ENCODE assay signal across 7 mouse cellular contexts in genomic region chr19:8944062-8944461, GRCm38 (mm10). TPM values are rescaled to one million over a fixed set of nuclear protein-coding genes. Genes with fewer than 3 reads are reported as not detected.
DNase-seq lines count a peak whose midpoint lies in the region; ATAC-seq and TF ChIP-seq lines count a peak whose summit lies in the region.

No protein-coding gene starts in this region.

- no peak for TF ChIP-seq POLR2A in spleen, adult 2 months (IDR thresholded peaks at IDR 0.05; ENCODE audit: low read depth, low read length)
- TF ChIP-seq POLR2A in limb, embryonic 14.5 days (IDR thresholded peaks at IDR 0.05; ENCODE audit: borderline replicate concordance, extremely low read depth, insufficient read depth, insufficient read length): no peak

- H3K36me3 ChIP-seq in spleen, adult 2 months (ENCODE audit: control insufficient read depth, insufficient read depth, low read length): peaks cover 41% of the 10 kb centered on the region
- H3K36me3 ChIP-seq in limb, embryonic 14.5 days (ENCODE audit: control insufficient read depth, insufficient read depth, low read length): peaks cover 62% of the 10 kb centered on the region
- peaks cover 32% of the 10 kb centered on the region for H3K36me3 ChIP-seq in stomach, embryonic 16.5 days (ENCODE audit: control insufficient read depth, insufficient read depth, low read length)

- ATAC-seq in erythroid progenitor cell, adult 5-6 weeks (replicated peaks; ENCODE audit: low FRiP score, poor library complexity, severe bottlenecking): 0 out of 2 replicates have a peak, but pooled peaks have one; percentile 15
- ATAC-seq in limb, embryonic 14.5 days (ENCODE audit: low FRiP score, low read depth): no peak
- no peak for ATAC-seq in stomach, embryonic 16.5 days (ENCODE audit: insufficient read depth, low FRiP score)

- H3K27me3 ChIP-seq in spleen, adult 2 months (ENCODE audit: control insufficient read depth, insufficient read depth, low read length): no peaks in the 10 kb centered on the region
- H3K27me3 ChIP-seq in limb, embryonic 14.5 days (ENCODE audit: control insufficient read depth, insufficient read depth, low read length): no peaks in the 10 kb centered on the region
- H3K27me3 ChIP-seq in stomach, embryonic 16.5 days (ENCODE audit: control insufficient read depth, insufficient read depth, low read length): no peaks in the 10 kb centered on the region

- peaks cover 17% of the 10 kb centered on the region for H3K4me1 ChIP-seq in spleen, adult 2 months (ENCODE audit: control insufficient read depth, insufficient read depth, insufficient read length)
- H3K4me1 ChIP-seq in limb, embryonic 14.5 days (ENCODE audit: control insufficient read depth, insufficient read depth, low read length): peaks cover 21% of the 10 kb centered on the region
- H3K4me1 ChIP-seq in stomach, embryonic 16.5 days (ENCODE audit: control insufficient read depth, insufficient read depth, low read length): peaks cover 24% of the 10 kb centered on the region

- TF ChIP-seq CTCF in spleen, adult 2 months (IDR thresholded peaks at IDR 0.05; ENCODE audit: extremely low read depth, insufficient read depth, insufficient read length, insufficient replicate concordance): no peak

- peak overlapping the region; percentile 28; the same call in 1 of the 2 replicates for H3K9ac ChIP-seq in limb, embryonic 14.5 days (ENCODE audit: low read depth, low read length, severe bottlenecking)
- peak overlapping the region; percentile 49 for H3K9ac ChIP-seq in stomach, embryonic 16.5 days (ENCODE audit: low read length)

- DNase-seq in spleen, adult 2 months (ENCODE audit: low read depth in 1 of 2, low spot score in 2 of 2): no peak
- no peak for DNase-seq in spleen, adult 12 weeks (ENCODE audit: low spot score)
- peak; percentile 23 for DNase-seq in limb, embryonic 14.5 days (ENCODE audit: low spot score)
- DNase-seq in adrenal gland, adult (ENCODE audit: inconsistent age in 2 of 2, low spot score in 1 of 2): no peak
- DNase-seq in layer of hippocampus, postnatal 10 days (ENCODE audit: low spot score in 2 of 2): no peak

- H3K4me2 ChIP-seq in limb, embryonic 14.5 days (replicated peaks; ENCODE audit: low read depth, low read length, severe bottlenecking): peak overlapping the region; percentile 61
- H3K4me2 ChIP-seq in stomach, embryonic 16.5 days (ENCODE audit: low read depth, low read length): peak overlapping the region; percentile 68

- WGBS in spleen, adult 2 months: 19% methylated on average over 5 of the region's 5 CpGs
- WGBS in limb, embryonic 14.5 days: 44% methylated on average over 5 of the region's 5 CpGs
- WGBS in stomach, embryonic 16.5 days: 24% methylated on average over 5 of the region's 5 CpGs

- H3K4me3 ChIP-seq in spleen, adult 2 months (ENCODE audit: extremely low read depth, insufficient read depth, insufficient read length): no peak overlapping the region
- H3K4me3 ChIP-seq in limb, embryonic 14.5 days (replicated peaks; ENCODE audit: low read length): peak overlapping the region; percentile 18; the same call in 1 of the 2 replicates
- H3K4me3 ChIP-seq in stomach, embryonic 16.5 days (replicated peaks; ENCODE audit: low read length): peak overlapping the region; percentile 99

- peak overlapping the region; percentile 5; the same call in 1 of the 2 replicates for H3K27ac ChIP-seq in spleen, adult 2 months (ENCODE audit: insufficient read depth, low read length)
- 0 out of 2 replicates have a peak overlapping the region, but pooled peaks have one; percentile 9 for H3K27ac ChIP-seq in limb, embryonic 14.5 days (replicated peaks; ENCODE audit: low read depth, low read length)
- peak overlapping the region; percentile 82 for H3K27ac ChIP-seq in stomach, embryonic 16.5 days (ENCODE audit: low read length)

- H3K9me3 ChIP-seq in limb, embryonic 14.5 days (ENCODE audit: control insufficient read depth, low read length): no peaks in the 10 kb centered on the region
- no peaks in the 10 kb centered on the region for H3K9me3 ChIP-seq in stomach, embryonic 16.5 days (replicated peaks; ENCODE audit: control insufficient read depth, low read length)

RNA-seq across cellular contexts. Expression of gene Mta2, which starts 2.4 kb away (rescaled TPM):
- 35.0 and 37.7 TPM in 2 replicates for polyA plus RNA-seq in spleen, adult 2 months (2012; rRNA removed)
- total RNA-seq in erythroid progenitor cell, adult 5-6 weeks (2015; ENCODE audit: low replicate concordance): 59.9 and 70.3 TPM in 2 replicates
- 84.2 and 125 TPM in 2 replicates for total RNA-seq in erythroid progenitor cell, adult 5-6 weeks (2017; ENCODE audit: low replicate concordance)
- 63.4 and 76.5 TPM in 2 replicates for polyA plus RNA-seq in limb, embryonic 14.5 days (2012; rRNA removed)
- polyA plus RNA-seq in limb, embryonic 14.5 days (2014; fragmentation: Nextera tagmentation; extraction: Ambion mirVana): 43.8 and 47.2 TPM in 2 replicates
- 142 and 149 TPM in 2 replicates for polyA plus RNA-seq in stomach, embryonic 16.5 days (2015; fragmentation: Nextera tagmentation; extraction: Ambion mirVana)
- total RNA-seq in layer of hippocampus, postnatal 10 days (2021): 10 to 100 TPM; 60.6 to 67.9 TPM

RNA-seq across cellular contexts. Expression of gene Tut1, which starts 9.6 kb away (rescaled TPM):
- 18.3 and 22.3 TPM in 2 replicates for polyA plus RNA-seq in spleen, adult 2 months (2012; rRNA removed)
- total RNA-seq in erythroid progenitor cell, adult 5-6 weeks (2015; ENCODE audit: low replicate concordance): 0.84 and 3.2 TPM in 2 replicates
- total RNA-seq in erythroid progenitor cell, adult 5-6 weeks (2017; ENCODE audit: low replicate concordance): 3.7 and 4.4 TPM in 2 replicates
- 28.6 and 33.6 TPM in 2 replicates for polyA plus RNA-seq in limb, embryonic 14.5 days (2012; rRNA removed)
- polyA plus RNA-seq in limb, embryonic 14.5 days (2014; fragmentation: Nextera tagmentation; extraction: Ambion mirVana): 27.6 and 29.2 TPM in 2 replicates
- polyA plus RNA-seq in stomach, embryonic 16.5 days (2015; fragmentation: Nextera tagmentation; extraction: Ambion mirVana): 30.0 and 34.9 TPM in 2 replicates
- total RNA-seq in layer of hippocampus, postnatal 10 days (2021): 10 to 100 TPM; 15.6 to 16.2 TPM

RNA-seq across cellular contexts. Expression of gene Eml3, which starts 14.7 kb away (rescaled TPM):
- 72.3 and 77.7 TPM in 2 replicates for polyA plus RNA-seq in spleen, adult 2 months (2012; rRNA removed)
- total RNA-seq in erythroid progenitor cell, adult 5-6 weeks (2015; ENCODE audit: low replicate concordance): 6.5 and 9.6 TPM in 2 replicates
- 7.1 and 14.0 TPM in 2 replicates for total RNA-seq in erythroid progenitor cell, adult 5-6 weeks (2017; ENCODE audit: low replicate concordance)
- 62.1 and 74.9 TPM in 2 replicates for polyA plus RNA-seq in limb, embryonic 14.5 days (2012; rRNA removed)
- polyA plus RNA-seq in limb, embryonic 14.5 days (2014; fragmentation: Nextera tagmentation; extraction: Ambion mirVana): 21.5 and 25.2 TPM in 2 replicates
- 28.5 and 30.5 TPM in 2 replicates for polyA plus RNA-seq in stomach, embryonic 16.5 days (2015; fragmentation: Nextera tagmentation; extraction: Ambion mirVana)
- 10 to 100 TPM; 11.0 to 11.9 TPM for total RNA-seq in layer of hippocampus, postnatal 10 days (2021)

RNA-seq across cellular contexts. Expression of gene Rom1, which starts 14.9 kb away (rescaled TPM):
- polyA plus RNA-seq in spleen, adult 2 months (2012; rRNA removed): 10.0 and 11.9 TPM in 2 replicates
- total RNA-seq in erythroid progenitor cell, adult 5-6 weeks (2015; ENCODE audit: low replicate concordance): not detected in 2 replicates
- total RNA-seq in erythroid progenitor cell, adult 5-6 weeks (2017; ENCODE audit: low replicate concordance): not detected in 2 replicates
- 5.2 and 7.1 TPM in 2 replicates for polyA plus RNA-seq in limb, embryonic 14.5 days (2012; rRNA removed)
- polyA plus RNA-seq in limb, embryonic 14.5 days (2014; fragmentation: Nextera tagmentation; extraction: Ambion mirVana): 2.0 and 2.4 TPM in 2 replicates
- 2.8 and 3.1 TPM in 2 replicates for polyA plus RNA-seq in stomach, embryonic 16.5 days (2015; fragmentation: Nextera tagmentation; extraction: Ambion mirVana)
- total RNA-seq in layer of hippocampus, postnatal 10 days (2021): 1 to 10 TPM; 2.3 to 2.4 TPM

RNA-seq across cellular contexts. Expression of gene Eef1g, which starts 22.8 kb away (rescaled TPM):
- 206 and 242 TPM in 2 replicates for polyA plus RNA-seq in spleen, adult 2 months (2012; rRNA removed)
- total RNA-seq in erythroid progenitor cell, adult 5-6 weeks (2015; ENCODE audit: low replicate concordance): 198 and 228 TPM in 2 replicates
- total RNA-seq in erythroid progenitor cell, adult 5-6 weeks (2017; ENCODE audit: low replicate concordance): 92.0 and 153 TPM in 2 replicates
- 530 and 577 TPM in 2 replicates for polyA plus RNA-seq in limb, embryonic 14.5 days (2012; rRNA removed)
- polyA plus RNA-seq in limb, embryonic 14.5 days (2014; fragmentation: Nextera tagmentation; extraction: Ambion mirVana): 499 and 500 TPM in 2 replicates
- polyA plus RNA-seq in stomach, embryonic 16.5 days (2015; fragmentation: Nextera tagmentation; extraction: Ambion mirVana): 401 and 441 TPM in 2 replicates
- 100 to 1,000 TPM; 283 to 287 TPM for total RNA-seq in layer of hippocampus, postnatal 10 days (2021)

Comparison
In these comparisons a context has a peak if more than half of its experiments do, and no peak if none do; other contexts are left out.
1. H3K27ac ChIP-seq: peak in every context shown above with its lines; median percentile 82 in stomach, embryonic 16.5 days; 9 in limb, embryonic 14.5 days; 5 in spleen, adult 2 months.